Mouse (Mus musculus) CH12.LX (cell line): ENCODE results near the gene Cyp1a1.

Experiments used
- CTCF ChIP-seq, 2 experiments: IDR thresholded peaks in 1 of 2; conservative IDR thresholded peaks in 1 of 2; 2 replicates each; pipeline ENCODE4 v1.5.1; 2011 to 2012; ENCODE audit warnings: low read depth in 2 of 2, low read length in 2 of 2, improper control_type of control experiment in 1 of 2, inconsistent platforms in 1 of 2, mild to moderate bottlenecking in 1 of 2, moderate library complexity in 1 of 2
- EP300 ChIP-seq: IDR thresholded peaks from 2 replicates; pipeline ENCODE4 v1.6.1; 2011; ENCODE audit warnings: low read length, improper control_type of control experiment
- MAFK ChIP-seq: IDR thresholded peaks from 2 replicates; pipeline ENCODE4 v1.6.1; 2011; ENCODE audit warnings: low read length, improper control_type of control experiment; ENCODE audit not compliant: insufficient replicate concordance
- NRF1 ChIP-seq: IDR thresholded peaks from 2 replicates; pipeline ENCODE4 v1.6.1; 2014; ENCODE audit warnings: low read depth, mild to moderate bottlenecking, inconsistent platforms, low read length, improper control_type of control experiment, moderate library complexity
- POLR2AphosphoS2 ChIP-seq: IDR thresholded peaks from 2 replicates; pipeline ENCODE4 v1.6.1; 2011; ENCODE audit warnings: low read depth, low read length, improper control_type of control experiment
- RCOR1 ChIP-seq: conservative IDR thresholded peaks from 2 replicates; pipeline ENCODE4 v1.6.1; 2012; ENCODE audit warnings: low read depth, mild to moderate bottlenecking, inconsistent platforms, low read length, improper control_type of control experiment
- TBP ChIP-seq: conservative IDR thresholded peaks from 2 replicates; pipeline ENCODE4 v1.6.1; 2011; ENCODE audit warnings: low read depth, low read length, improper control_type of control experiment

DNA sequence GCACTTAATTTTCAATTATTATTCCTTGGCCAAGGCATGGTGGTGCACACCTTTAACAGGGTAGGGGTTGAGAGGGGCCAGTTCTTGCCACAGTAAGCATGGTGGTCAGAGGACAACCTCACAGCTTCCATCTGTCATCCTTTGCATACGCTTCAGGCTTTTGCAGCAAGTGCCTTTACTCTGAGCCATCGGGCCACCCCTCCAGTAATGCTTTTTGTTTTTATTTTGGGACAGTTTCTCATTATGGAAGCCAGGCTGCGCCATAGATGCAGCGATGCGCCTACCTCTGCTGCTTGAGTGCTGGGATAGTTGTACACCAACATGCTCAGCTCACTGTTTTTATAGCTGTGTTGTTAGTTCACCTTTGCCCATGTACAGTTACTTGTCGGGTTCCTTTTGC is 45.9 kb downstream of the Cyp1a1 start:
- TF ChIP-seq MAFK: no peak
- TF ChIP-seq POLR2AphosphoS2: no peak
- TF ChIP-seq EP300: no peak
- TF ChIP-seq CTCF (conservative IDR thresholded peaks at IDR 0.05 in 1 of 2, IDR thresholded peaks at IDR 0.05 in 1 of 2; ENCODE audit: low read depth in 2 of 2, low read length in 2 of 2): no peak
- TF ChIP-seq RCOR1: no peak
- TF ChIP-seq NRF1: no peak
- no peak for TF ChIP-seq TBP
